Mouse (Mus musculus): ENCODE measurements at regions not wholly inside any gene's neighbourhood (a gene's known extent, or its start where the extent isn't known, plus 50 kb on each side); places are given as distances from the start of the nearest gene placed in this dataset.
A peak's percentile ranks its signal among the peaks of the same experiment; 100 is the strongest.

DNA sequence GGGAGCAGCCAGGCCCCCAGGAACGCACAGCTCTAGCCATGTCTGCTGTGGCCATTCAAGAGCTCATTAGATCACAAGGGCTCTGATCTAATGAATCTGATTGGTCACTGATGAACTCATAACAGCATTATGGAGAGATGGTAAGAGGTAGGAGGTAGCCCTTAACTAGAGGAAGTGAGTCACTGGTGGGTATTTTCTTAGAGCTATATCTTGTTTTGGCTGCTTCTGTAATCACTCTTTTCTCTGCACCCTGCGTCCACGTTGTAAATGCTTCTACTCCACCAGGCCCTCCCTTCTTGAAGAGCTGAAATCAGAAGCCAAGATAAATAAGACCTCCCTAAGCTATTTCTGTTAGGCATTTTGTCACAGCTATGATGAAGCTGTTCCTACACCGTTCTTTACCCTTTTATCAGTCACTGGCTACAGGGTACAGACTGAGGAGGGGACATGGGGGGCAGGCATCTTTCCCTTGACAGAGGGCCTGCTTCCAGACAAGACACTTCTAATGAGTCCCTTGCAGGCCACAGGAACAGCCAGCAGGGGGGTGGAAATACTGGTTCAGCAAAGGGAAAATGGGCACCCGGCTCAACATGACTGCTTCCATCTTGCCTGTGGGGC lies 412.1 kb downstream of the Pdcd6ip start:
- DNase-seq, result no peak

DNA sequence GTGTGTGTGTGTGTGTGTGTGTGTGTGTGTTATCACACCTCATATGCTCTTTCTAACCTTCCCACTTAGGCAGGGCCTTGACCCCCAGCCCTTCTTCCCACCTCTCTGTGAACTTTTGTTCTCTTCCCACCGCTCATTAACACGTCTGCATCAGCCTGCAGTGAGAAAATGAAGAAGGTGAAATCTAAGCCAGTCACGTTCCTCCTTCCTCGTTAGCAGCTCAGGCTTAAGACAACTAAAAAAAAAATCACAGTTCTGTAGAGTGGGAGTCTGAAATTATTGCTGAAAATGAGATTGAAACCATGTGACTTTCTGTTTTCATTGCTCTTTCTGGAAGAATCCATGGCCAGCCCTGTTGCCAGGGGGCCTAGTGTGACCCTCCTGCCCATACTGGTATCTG lies 420.7 kb downstream of the Pdcd6ip start:
- no peak for DNase-seq

DNA sequence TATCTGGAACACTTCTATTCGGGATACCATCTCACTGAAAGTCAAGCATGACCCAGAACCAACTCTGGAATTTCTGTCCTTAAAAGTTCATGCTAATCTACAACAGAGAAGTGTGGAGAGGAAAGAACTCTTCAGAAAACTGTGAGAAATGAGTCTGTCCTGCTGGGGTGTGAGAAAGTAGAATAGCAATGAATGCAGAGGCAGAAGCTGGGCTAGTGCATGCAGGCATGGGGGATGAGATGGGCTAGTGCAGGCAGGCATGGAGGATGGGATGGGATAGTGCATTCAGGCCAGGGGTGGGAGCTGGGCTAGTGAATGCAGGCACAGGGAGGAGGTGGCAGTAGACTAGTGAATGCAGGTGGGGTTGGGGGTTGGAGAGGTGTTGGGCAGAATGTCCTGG lies 424.8 kb downstream of the Pdcd6ip start:
- no peak for DNase-seq

DNA sequence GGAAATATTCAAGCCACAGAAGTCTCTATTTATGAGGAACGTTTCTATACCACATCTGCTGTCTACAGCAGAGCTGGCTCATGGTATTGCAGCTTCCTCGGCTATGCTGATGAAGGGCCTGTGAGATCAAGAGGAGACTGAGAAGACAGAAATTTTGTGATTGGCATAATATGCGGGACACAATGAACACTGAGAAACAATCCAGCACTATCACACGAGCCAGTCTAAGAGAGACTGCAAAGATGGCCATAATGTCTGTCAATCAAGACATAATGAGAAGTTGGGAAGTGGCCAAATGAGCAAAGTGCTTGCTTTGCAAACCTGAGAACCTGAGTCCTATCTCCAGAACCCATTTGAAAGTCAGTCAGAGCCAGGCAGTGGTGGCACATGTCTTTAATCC lies 437.5 kb downstream of the Pdcd6ip start:
- no peak for DNase-seq

DNA sequence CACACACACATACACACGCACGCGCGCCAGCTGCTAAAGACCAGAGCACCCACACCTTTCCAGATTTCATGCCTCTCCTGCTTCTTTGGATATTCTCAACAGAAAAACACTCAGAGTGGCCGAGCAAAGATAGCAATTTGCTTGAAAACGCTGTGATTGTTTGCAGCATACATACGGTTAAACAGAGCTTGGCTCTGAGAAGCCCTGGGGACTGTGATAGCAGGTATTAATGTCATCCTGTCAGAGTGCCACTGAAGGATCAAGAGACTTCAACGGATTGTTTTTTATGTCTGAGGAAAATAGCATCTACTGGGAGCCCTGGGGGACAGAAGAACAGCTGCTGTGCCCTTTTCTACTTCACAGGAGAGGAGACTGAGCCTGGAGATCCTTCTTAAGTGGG lies 440.4 kb downstream of the Pdcd6ip start:
- no peak for DNase-seq

DNA sequence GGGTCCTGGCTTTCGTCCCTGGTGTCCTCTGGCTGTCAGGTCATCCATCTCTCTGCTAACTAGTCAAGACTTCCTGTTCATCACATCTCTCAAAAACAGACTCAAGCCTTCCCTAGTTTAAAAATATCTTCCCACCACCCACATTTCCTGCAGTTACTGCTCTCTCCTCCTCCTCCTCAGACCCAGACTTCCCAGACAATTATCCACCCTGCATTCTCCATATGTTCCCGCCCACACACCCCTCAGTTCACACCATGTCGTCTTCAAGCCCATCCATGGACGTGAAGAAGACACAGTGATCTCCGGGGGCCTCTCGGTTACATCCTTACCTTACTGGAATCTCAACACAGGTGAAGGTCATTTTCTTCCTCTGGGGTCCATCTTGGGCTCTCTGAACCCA lies 444.4 kb downstream of the Pdcd6ip start:
- DNase-seq, result no peak

DNA sequence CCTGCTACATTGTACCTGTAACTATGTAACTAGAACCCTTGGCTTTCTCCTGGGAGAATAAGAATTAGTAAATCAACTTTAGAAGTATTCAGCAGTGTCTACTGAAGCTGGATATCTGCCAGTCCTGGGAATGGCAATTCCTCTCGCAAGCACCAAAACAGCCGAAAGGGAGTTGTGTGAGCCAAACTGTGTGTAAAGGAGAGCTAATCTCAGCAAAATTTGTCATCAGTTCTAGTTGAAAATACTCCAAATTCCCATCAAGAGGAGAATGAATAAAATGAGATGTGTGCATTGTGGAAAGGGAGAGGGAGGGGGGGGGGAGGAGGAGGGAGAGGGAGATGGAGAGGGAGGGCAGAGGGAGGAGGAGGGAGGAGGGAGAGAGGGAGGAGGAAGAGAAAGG lies 447.8 kb downstream of the Pdcd6ip start:
- no peak for DNase-seq

DNA sequence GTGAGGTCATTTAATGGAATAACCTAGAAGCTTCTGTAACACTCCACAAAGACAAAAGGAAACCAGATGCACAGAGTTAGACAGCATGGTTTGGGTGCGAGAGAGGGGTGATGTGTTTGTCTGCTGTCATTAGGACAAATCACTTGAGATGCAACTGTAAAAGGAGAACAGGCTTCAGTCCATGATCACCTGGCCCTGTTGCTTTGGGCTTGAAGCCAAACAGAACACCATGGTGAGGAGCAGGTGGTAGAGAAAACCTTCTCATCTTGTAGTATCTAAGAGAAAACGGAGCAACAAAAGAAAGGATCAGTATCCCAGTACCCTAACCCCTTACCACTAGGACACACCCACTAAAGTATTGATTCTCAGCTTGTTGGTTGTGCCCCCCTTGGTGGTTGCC lies 449.5 kb downstream of the Pdcd6ip start:
- no peak for DNase-seq

DNA sequence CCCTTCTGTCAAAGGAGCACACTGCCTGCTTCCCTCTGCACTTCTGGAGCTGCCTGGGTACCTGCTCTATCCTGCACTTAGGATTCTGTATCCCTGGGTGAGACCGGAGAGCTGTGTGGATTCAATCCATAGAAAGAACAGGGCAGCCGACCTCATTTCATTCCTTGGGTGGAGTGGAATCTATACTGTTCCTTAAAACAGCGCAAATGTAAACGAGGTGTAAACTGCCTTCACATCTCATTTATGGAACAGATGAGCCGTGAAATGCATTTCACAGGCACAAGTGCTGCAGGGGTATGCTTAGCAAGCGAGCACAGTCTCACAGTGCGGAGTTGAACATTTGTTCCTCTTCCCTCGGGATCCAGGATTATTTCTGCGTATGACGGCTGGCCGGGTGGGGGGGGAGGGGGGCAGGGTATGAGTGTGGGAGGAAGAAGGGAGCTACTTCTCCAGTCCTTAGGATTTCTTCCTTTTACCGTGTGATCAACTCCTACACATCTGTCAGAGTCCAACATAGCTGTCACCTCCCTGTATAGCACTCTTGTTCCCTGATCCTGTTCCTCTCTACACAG lies 459.3 kb downstream of the Pdcd6ip start:
- DNase-seq, result peak; percentile 27

DNA sequence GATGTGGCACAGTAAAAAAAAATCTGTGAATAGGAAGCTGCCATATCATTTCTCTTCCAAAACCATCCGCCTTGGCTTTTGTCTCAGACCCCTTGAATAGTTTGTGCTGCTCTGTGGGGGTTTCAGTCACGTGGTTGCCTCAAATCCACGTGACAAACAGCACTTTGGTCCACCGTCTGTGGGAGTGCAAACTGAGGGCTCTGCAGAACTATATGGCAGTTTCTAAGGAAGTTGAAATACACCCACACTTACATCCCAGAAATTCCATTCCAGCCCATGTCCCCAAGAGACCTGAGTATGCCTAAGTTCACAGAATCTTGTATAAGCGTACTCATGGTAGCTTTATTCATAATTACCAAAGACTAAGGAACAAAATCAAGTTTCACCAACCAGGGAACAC lies 460.1 kb downstream of the Pdcd6ip start:
- DNase-seq, result no peak

DNA sequence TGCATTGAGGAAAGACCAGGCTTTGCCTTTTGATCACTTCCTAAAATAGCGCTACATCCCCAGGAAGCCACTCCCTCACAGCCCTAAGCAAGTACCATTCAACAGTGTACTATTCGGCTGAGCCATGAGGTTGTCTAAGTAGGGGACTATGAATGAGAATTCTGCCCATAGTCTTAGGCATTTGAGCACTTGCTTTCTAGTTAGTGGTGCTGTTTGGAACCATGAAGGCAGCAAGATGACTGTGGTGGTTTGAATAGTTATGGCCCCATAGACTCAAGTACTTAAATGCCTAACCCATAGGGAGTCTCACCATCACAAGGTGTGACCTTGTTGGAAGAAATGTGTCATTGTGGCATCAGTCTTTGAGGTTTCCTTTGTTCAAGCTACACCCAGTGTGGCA lies 464.2 kb downstream of the Pdcd6ip start:
- DNase-seq, result no peak

DNA sequence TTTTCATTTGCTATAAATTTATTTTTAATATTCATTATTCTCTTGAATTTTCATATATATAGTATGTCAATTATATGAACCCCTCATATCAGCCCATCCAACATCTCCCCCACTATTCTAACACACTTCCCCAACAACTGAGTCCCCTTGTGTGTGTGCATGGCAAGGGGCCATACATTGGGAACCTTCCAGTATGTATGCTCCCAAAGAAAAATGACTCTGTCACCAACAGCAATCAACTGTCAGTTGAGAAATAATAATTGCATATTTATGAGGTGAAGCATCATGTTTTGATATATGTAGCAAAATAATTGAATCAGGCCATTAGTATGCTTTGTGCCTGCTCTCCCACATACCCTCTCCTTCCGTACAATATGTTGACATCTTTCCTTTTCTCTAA lies 474.7 kb downstream of the Pdcd6ip start:
- no peak for DNase-seq

DNA sequence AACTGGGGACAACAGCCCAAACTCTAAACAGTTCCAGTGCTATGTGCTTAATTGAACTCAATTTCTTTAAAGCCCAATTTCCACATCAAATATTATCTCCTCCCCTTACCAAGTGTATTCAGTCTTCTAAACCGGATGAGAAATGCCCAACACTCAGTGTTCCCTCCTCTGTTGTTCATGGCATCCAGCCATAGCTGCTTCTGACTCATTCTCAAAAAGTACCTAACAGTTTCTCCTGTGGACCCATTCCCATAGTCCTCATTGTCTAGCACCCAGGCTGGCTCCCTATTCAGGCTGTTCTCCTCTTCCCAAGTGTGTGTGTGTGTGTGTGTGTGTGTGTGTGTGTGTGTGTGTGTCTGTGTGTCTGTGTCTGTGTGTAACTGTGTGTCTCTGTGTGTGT lies 478.7 kb downstream of the Pdcd6ip start:
- no peak for DNase-seq

DNA sequence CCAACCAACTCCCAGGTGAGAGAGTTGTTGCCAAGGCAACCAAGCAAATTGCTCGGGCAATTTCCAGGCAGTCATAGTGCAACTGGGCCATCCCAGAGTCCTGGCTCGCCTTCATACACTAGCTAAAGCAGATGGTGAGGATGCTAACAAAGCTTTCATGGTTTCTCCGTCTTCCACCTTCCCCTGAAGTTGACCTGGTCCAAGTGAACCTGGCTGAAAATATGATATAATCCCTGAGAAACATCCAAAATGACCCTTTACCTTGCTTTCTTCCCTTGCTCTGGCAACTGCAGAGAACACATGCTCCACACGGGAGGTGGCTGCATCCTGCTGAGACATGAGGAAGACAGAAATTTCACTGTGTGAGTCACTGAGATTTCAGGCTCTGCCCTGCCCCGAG lies 494.1 kb downstream of the Pdcd6ip start:
- DNase-seq, result no peak

DNA sequence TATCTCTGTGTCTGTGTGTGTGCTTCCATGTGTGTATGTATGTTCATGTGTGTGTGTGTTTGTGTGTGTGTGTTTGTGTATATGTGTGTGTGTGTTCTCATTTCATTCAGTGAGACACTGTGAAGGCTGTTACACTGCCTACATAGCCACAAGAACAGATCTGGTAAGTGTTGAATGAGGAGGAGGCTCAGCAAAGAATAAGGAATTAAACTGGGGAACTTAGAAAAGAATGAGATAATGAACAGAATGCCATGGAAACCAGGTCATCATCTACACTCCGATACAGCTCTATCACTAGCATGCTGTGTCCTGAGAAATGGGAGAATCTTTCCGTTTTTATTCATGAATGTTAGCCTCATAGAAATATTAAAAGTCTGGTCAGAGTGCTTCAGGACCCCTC lies 495.7 kb downstream of the Pdcd6ip start:
- DNase-seq, result no peak

DNA sequence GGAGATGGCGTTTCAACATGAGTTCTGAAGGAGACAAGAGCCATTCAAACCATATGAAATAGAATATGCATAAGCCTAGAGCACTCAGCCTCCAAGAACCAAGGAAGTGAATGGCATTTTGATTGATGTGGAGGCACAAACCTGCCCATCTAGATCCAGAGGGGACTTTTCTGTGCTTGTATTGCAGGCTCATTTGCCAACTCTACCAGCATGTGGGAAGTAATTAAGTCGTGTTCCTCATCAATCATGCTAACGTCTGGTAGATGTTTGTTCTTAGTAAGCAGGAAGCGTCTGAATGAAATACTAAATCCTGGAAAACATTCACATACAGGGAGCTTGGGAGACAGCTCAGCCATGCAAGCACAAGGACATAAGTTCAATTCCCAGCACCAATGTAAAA lies 499.9 kb downstream of the Pdcd6ip start:
- no peak for DNase-seq

DNA sequence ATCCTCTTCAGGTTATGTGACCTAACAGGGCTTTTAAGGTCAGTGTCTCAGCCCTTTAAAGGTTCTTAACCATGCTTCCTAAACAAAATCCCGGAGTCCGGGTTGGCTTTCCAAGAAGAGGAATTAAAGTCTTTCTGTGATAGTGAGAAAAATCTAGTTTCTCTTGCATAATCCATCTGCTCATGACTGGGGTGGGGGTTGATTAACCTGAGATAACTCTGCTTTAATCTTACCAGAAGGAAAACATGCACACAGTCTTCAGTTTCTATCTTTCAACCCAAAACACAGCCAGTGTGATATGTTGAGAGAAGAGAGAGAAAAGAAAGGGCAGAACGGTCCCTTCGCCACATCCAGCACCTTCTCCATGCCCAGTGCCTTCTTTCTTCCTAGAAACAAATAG lies 508.8 kb downstream of the Pdcd6ip start:
- no peak for DNase-seq

DNA sequence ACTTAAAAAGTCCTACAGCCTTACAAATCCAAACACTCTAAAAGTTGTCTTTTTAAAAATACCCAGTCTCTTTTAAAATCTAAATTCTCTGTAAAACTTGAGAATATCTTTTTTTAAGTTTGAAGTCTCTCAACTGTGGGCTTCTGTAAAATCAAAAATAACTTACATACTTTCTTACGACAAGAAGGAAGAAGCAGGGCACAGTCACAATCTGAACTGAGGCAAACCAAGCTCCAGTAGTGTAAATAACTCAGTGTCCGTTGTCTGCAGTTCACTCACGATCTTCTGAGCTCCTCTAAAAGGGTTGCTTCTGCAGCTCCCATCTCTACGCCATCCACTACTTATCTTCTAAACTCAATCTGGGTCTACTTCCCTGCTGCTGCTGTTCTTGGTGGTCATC lies 512.5 kb downstream of the Pdcd6ip start:
- no peak for DNase-seq

DNA sequence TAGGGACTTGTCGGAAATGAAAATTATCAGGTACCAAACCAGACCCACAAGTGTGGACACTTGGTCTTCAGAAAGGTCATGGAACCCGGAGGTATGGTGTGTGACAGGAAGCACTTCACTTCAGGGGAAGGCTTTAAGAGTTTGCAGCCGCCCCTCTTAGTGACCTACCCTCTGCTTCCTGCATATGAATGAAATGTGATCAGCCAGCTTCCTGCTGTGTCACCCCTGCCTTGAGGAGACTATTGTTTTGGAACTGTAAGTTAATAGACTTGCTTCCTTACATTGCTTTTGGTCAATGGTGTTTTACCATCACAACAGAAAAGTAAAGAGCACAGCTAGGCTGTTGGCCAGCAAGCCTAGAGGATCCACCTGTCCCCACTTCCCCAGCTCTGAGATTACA lies 515.3 kb downstream of the Pdcd6ip start:
- no peak for DNase-seq

DNA sequence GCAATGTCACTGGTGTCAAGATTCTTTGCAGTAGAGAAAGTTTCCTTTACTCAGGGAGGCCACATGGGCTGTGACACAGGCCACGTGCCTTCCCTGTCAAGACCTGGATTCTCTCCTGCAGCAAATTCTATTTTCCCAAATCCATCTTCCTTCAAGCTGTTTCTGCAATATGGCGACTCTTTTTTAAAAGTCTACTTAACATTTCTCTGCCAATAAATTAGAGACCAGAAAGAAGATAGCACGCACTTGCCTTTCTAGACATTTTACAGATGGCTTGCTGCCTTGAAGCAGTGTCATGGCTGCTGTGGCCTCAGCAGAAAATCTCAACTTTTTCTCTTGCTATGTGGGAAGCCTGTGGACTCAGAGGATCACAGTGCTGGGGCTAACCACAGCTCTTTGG lies 516.9 kb downstream of the Pdcd6ip start:
- no peak for DNase-seq

DNA sequence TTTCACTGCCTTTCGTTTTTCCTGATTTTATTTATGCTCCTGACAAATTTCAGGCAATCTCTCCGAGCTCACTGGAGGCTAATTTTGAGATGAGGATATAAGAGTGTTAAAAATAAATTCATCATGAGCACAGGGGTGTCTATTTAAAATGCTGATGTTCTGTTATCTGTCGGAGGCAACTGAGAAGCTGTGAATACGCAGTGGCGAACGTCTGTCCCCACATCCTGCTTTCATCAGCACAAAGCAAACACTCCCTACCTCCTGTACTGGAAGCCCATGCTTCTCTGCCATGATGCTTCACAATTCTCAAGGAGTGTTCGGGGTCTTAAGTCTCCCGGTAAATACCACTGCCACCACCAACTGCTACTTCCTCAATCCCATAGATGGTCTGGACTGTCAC lies 526.9 kb downstream of the Pdcd6ip start:
- no peak for DNase-seq

DNA sequence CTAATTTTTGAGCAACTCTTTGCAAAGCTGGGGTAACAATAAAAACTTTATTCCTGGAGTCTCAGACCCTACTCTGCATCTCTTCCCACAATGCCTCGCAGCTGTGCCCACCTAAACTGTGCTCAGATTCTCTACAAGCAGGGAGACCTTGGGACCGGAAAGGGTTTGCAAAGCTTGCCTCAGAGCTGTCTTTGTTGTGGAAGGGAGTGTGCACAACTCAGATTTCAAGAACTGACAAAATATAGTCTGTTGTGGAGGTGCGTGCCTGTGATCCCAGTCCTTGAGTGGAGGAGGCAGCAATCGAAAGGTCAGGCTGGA lies 530.2 kb downstream of the Pdcd6ip start:
- no peak for DNase-seq

DNA sequence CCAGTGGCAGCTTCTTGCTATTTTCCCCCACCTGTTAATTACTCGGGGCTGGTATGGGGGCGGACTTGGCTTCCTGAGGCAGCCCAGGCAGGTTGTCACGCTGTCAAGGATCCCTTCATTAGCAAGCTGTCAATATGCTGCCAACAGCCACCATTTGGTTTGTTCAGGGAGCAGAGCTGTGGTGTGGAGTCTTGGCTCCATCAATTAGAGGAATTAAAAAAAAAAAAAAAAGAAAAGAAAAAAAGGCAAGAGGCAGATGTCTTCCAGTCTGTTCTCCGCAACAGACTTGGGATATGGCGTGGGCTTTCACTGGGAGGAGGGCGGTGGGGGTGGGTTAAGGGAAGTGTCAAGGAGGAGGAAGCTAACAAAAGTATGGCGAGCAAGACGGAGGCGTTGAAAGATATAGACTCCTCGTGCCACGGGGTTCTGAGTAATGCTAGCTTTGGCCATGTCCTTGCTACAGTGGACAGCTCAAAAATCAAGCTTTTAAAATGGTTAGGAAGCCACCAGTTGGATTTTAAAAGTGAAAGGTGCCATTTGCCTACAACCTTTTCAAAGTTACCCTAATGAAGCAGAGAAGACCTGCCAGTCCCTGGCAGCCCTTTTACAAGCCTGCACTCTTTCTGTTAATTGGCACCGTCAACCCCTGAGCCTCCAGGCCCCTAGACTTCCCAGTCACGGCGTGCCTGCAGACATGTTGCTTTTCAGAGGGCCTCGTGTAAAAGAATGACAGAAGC lies 530.7 kb downstream of the Pdcd6ip start:
- DNase-seq, result no peak

DNA sequence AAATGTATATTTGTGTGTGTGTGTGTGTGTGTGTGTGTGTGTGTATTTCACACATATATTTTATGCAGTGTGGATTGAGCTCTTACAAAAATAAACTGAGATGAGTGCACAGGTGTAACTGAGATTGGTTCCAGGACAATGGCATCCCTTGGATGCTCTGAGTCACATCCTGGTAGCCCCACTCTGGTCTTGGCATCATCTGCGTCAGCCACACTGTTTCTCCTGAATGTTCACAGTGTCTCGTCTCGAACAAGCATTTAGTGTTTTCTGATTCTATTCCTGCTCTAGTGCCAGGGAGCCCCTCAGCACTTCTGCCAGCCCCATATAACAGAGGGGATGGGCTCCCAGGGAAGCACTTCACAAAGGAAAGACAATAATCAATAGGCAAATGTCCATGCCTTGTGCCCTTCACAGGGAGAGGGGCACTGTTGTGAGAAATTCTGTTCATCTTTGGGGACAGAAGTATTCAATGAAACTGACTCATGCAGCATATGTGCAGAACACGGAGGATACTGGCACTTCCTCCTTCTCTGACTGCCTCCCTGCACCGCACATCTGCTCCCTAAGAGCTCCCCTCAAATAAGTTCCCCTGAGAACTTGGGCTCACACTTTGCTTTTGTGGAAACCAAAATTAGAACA lies 536.2 kb downstream of the Pdcd6ip start:
- DNase-seq, result no peak

All from embryo, embryonic 11 days (tissue).